Mouse (Mus musculus): ENCODE measurements around the gene Grm4. TPM values are rescaled to one million over a fixed set of nuclear protein-coding genes. Genes with fewer than 3 reads are reported as not detected.

Gene Grm4
- total and polyA plus RNA-seq, 3 experiments = 0.06 TPM; not detected in 2

- H3K79me2 ChIP-seq (ENCODE audit: control insufficient read depth, insufficient read depth, low read length, poor library complexity) = peaks cover 22% of the 10 kb centered on the region
- TF ChIP-seq POLR2A (IDR thresholded peaks at IDR 0.05; ENCODE audit: control insufficient read depth in 1 of 2, insufficient read depth in 1 of 2, low read depth in 1 of 2, low read length in 2 of 2, poor library complexity in 1 of 2) (peak in 1 of 2 experiments; percentile 55; a peak in 2 of 4 replicates), MAZ (IDR thresholded peaks at IDR 0.05; ENCODE audit: low read depth, low read length) (no peak), TBP (IDR thresholded peaks at IDR 0.05; ENCODE audit: low read depth, low read length) (no peak), ZMIZ1 (IDR thresholded peaks at IDR 0.05; ENCODE audit: low read depth, low read length) (peak; percentile 46)
- H3K9me3 ChIP-seq (replicated peaks; ENCODE audit: insufficient read depth, low read length) = no peaks in the 10 kb centered on the region
- H3K27me3 ChIP-seq (ENCODE audit: control insufficient read depth in 1 of 2, insufficient read depth in 2 of 2, low read length in 2 of 2) = no peaks in the 10 kb centered on the region
- no peak overlapping the region for H3K4me3 ChIP-seq (ENCODE audit: control insufficient read depth in 1 of 2, insufficient read depth in 1 of 2, low read depth in 2 of 2, low read length in 2 of 2)
- H3K9ac ChIP-seq (ENCODE audit: control insufficient read depth, low read depth, low read length, poor library complexity, severe bottlenecking) = no peak overlapping the region
- peaks cover 5 to 22% of the 10 kb centered on the region in 2 experiments for H3K36me3 ChIP-seq (ENCODE audit: control insufficient read depth in 1 of 2, insufficient read depth in 2 of 2, low read length in 2 of 2)
- peak; percentile 58 for DNase-seq (ENCODE audit: low read depth, low spot score)
- H3K27ac ChIP-seq (ENCODE audit: control insufficient read depth, low read depth, low read length) = 0 out of 2 replicates have a peak overlapping the region, but pooled peaks have one; percentile 1
- peaks cover 2 to 25% of the 10 kb centered on the region in 2 experiments for H3K4me1 ChIP-seq (ENCODE audit: control insufficient read depth in 1 of 2, insufficient read depth in 2 of 2, low read length in 2 of 2)
Measured at GRCm38 (mm10) chr17:27563771-27564244, 42.6 kb upstream of the Grm4 start.

DNA sequence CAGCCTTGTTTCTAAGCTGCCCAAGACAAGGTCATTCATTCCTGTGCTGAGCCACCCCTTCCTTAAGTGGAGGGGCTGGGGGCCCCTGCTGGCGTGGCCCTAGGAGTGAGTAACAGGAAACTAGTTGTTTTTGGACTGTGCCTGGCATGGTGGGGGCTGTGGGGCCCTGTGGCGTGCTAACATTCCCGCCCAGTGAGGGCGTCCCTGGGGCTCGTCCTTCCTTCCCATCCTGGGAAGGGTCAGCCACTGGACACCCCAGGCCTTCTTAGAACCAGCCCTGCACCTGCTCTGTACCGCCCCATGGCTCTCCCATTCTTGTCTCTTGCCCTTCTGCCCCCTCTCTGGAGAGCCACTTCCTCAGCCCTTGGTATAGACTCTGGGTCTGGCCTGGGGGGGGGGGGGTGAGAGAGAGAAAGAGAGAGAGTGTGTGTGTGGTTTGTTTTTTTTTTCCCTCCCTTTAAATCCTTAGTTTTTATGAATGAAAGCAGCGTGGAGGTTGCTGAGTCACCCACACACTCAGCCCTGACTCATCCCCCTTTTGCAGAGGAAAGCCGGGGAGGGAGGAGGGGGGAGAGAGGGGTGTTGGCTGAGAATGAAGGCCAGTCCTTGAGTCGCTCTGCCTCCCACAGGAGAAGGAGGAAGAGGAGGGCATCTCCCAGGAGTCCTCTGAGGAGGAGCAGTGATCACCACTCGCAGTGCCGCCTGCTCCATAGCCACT, 40.8 kb upstream of the Grm4 start:
- Histone ChIP-seq H3K9ac (ENCODE audit: control insufficient read depth, low read depth, low read length, poor library complexity, severe bottlenecking) (peak overlapping the region; percentile 18; the same call in 1 of the 2 replicates), H3K4me1 (ENCODE audit: control insufficient read depth in 1 of 2, insufficient read depth in 2 of 2, low read length in 2 of 2) (peaks cover 2 to 25% of the 10 kb centered on the region in 2 experiments), H3K27me3 (ENCODE audit: control insufficient read depth in 1 of 2, insufficient read depth in 2 of 2, low read length in 2 of 2) (no peaks in the 10 kb centered on the region), H3K4me3 (ENCODE audit: control insufficient read depth in 1 of 2, insufficient read depth in 1 of 2, low read depth in 2 of 2, low read length in 2 of 2) (no peak overlapping the region), H3K9me3 (replicated peaks; ENCODE audit: insufficient read depth, low read length) (no peaks in the 10 kb centered on the region), H3K27ac (ENCODE audit: control insufficient read depth, low read depth, low read length) (peak overlapping the region; percentile 31; the same call in 1 of the 2 replicates), H3K79me2 (ENCODE audit: control insufficient read depth, insufficient read depth, low read length, poor library complexity) (peaks cover 41% of the 10 kb centered on the region), H3K36me3 (ENCODE audit: control insufficient read depth in 1 of 2, insufficient read depth in 2 of 2, low read length in 2 of 2) (peaks cover 5 to 22% of the 10 kb centered on the region in 2 experiments)
- TF ChIP-seq ZNF384 (IDR thresholded peaks at IDR 0.05; ENCODE audit: low read depth, low read length) = 0 out of 2 replicates have a peak, but pooled peaks have one; percentile 27
- TF ChIP-seq MAZ (IDR thresholded peaks at IDR 0.05; ENCODE audit: low read depth, low read length) = no peak
- TF ChIP-seq SIN3A (IDR thresholded peaks at IDR 0.05; ENCODE audit: low read length) = peak; percentile 57
- TF ChIP-seq GATA1 (IDR thresholded peaks at IDR 0.05; ENCODE audit: low read depth, low read length) = no peak
- TF ChIP-seq ETS1 (IDR thresholded peaks at IDR 0.05; ENCODE audit: low read depth, low read length) = peak; percentile 60; the same call in 1 of the 2 replicates
- peak; percentile 34; the same call in 1 of the 2 replicates for TF ChIP-seq MXI1 (IDR thresholded peaks at IDR 0.05; ENCODE audit: low read depth, low read length)
- no peak for TF ChIP-seq UBTF (IDR thresholded peaks at IDR 0.05; ENCODE audit: borderline replicate concordance, insufficient read depth, low read depth, low read length)
- 0 out of 4 replicates have a peak, but pooled peaks of 1 of the 2 experiments have one; percentile 15 for TF ChIP-seq EP300 (IDR thresholded peaks at IDR 0.05; ENCODE audit: low read depth in 1 of 2, low read length in 2 of 2)
- DNase-seq (ENCODE audit: low read depth, low spot score) = peak; percentile 81

GRCm38 (mm10) chr17:27560926-27561480, 39.8 kb upstream of the Grm4 start:
- Histone ChIP-seq H3K79me2 (ENCODE audit: control insufficient read depth, insufficient read depth, low read length, poor library complexity) (peaks cover 48% of the 10 kb centered on the region), H3K27me3 (ENCODE audit: control insufficient read depth in 1 of 2, insufficient read depth in 2 of 2, low read length in 2 of 2) (no peaks in the 10 kb centered on the region), H3K27ac (ENCODE audit: control insufficient read depth, low read depth, low read length) (peak overlapping the region; percentile 31; the same call in 1 of the 2 replicates), H3K36me3 (ENCODE audit: control insufficient read depth in 1 of 2, insufficient read depth in 2 of 2, low read length in 2 of 2) (peaks cover 5 to 19% of the 10 kb centered on the region in 2 experiments), H3K4me3 (ENCODE audit: control insufficient read depth in 1 of 2, insufficient read depth in 1 of 2, low read depth in 2 of 2, low read length in 2 of 2) (no peak overlapping the region), H3K4me1 (ENCODE audit: control insufficient read depth in 1 of 2, insufficient read depth in 2 of 2, low read length in 2 of 2) (peaks cover 2 to 21% of the 10 kb centered on the region in 2 experiments), H3K9me3 (replicated peaks; ENCODE audit: insufficient read depth, low read length) (no peaks in the 10 kb centered on the region), H3K9ac (ENCODE audit: control insufficient read depth, low read depth, low read length, poor library complexity, severe bottlenecking) (0 out of 2 replicates have a peak overlapping the region, but pooled peaks have one; percentile 9)
- DNase-seq (ENCODE audit: low read depth, low spot score) = no peak
- TF ChIP-seq POLR2AphosphoS2 (IDR thresholded peaks at IDR 0.05; ENCODE audit: low read length) = no peak
- no peak for TF ChIP-seq ZNF384 (IDR thresholded peaks at IDR 0.05; ENCODE audit: low read depth, low read length)
- TF ChIP-seq CTCF (IDR thresholded peaks at IDR 0.05 in 2 of 3, conservative IDR thresholded peaks at IDR 0.05 in 1 of 3; ENCODE audit: control insufficient read depth in 1 of 3, insufficient read depth in 1 of 3, low read depth in 2 of 3, low read length in 3 of 3, poor library complexity in 1 of 3, severe bottlenecking in 1 of 3) = no peak
- no peak for TF ChIP-seq RAD21 (IDR thresholded peaks at IDR 0.05; ENCODE audit: low read depth, low read length)
- TF ChIP-seq ZMIZ1 (IDR thresholded peaks at IDR 0.05; ENCODE audit: low read depth, low read length) = no peak
- TF ChIP-seq MYB (IDR thresholded peaks at IDR 0.05; ENCODE audit: low read depth, low read length) = no peak
- TF ChIP-seq UBTF (IDR thresholded peaks at IDR 0.05; ENCODE audit: borderline replicate concordance, insufficient read depth, low read depth, low read length) = no peak
- no peak; a peak in 1 of 4 replicates for TF ChIP-seq POLR2A (IDR thresholded peaks at IDR 0.05; ENCODE audit: control insufficient read depth in 1 of 2, insufficient read depth in 1 of 2, low read depth in 1 of 2, low read length in 2 of 2, poor library complexity in 1 of 2)
- no peak for TF ChIP-seq SIN3A (IDR thresholded peaks at IDR 0.05; ENCODE audit: low read length)
- TF ChIP-seq HCFC1 (IDR thresholded peaks at IDR 0.05; ENCODE audit: low read depth, low read length) = no peak
- TF ChIP-seq ELF1 (IDR thresholded peaks at IDR 0.05; ENCODE audit: low read depth, low read length) = no peak
- TF ChIP-seq USF2 (IDR thresholded peaks at IDR 0.05; ENCODE audit: borderline replicate concordance in 1 of 2, insufficient read depth in 1 of 2, low read depth in 1 of 2, low read length in 2 of 2) = no peak
